Mouse (Mus musculus) CD4-positive, CD25-positive, alpha-beta regulatory T cell (primary cell): ENCODE results near the gene Gm10282. TPM values are rescaled to one million over a fixed set of nuclear protein-coding genes. Genes with fewer than 3 reads are reported as not detected.

Experiments
- polyA plus RNA-seq: library from polyadenylated mRNA; unstranded; fragments of 100-300 nt; shearing (Covaris generic); gene quantifications from one replicate; pipeline ENCODE4 v1.2.1, GENCODE M21; 2017

Gm10282 gene
- polyA plus RNA-seq = 3.6 TPM

GRCm38 (mm10) chr8:72305210-72305905, at the start of gene Gm10282:
TSS of gene Gm10282 (minus strand) at chr8:72305260.

GRCm38 (mm10) chr8:72318801-72319322, 13.8 kb upstream of the Gm10282 start, which contains the start of gene Klf2:
TSS of gene Klf2 (plus strand) at chr8:72319033.

Other genes with a start within 250 kb of the Gm10282 start
- gene Olfr373, start 222.1 kb downstream of the Gm10282 start, polyA plus RNA-seq = 0.23 TPM
- gene Olfr374, start 198.2 kb downstream of the Gm10282 start, polyA plus RNA-seq = 0.11 TPM
- 288 TPM for gene Tpm4, start 170.3 kb downstream of the Gm10282 start, polyA plus RNA-seq
- gene Rab8a, start 144.1 kb downstream of the Gm10282 start, polyA plus RNA-seq = 174 TPM
- gene Hsh2d, start 115.6 kb downstream of the Gm10282 start, polyA plus RNA-seq = 36.2 TPM
- gene Cib3, start 92.4 kb downstream of the Gm10282 start, polyA plus RNA-seq = not detected
- not detected for gene Gm11034, start 91.6 kb downstream of the Gm10282 start, polyA plus RNA-seq
- gene Fam32a, start 85.5 kb downstream of the Gm10282 start, polyA plus RNA-seq = 124 TPM
- gene Ap1m1, start 65.2 kb downstream of the Gm10282 start, polyA plus RNA-seq = 191 TPM
- 663 TPM for gene Klf2, start 13.8 kb upstream of the Gm10282 start, polyA plus RNA-seq
- gene Eps15l1, start 116.2 kb upstream of the Gm10282 start, polyA plus RNA-seq = 55.7 TPM
- gene Calr3, start 138.6 kb upstream of the Gm10282 start, polyA plus RNA-seq = 0.81 TPM
- gene 1700030K09Rik, start 138.6 kb upstream of the Gm10282 start, polyA plus RNA-seq = 9.3 TPM
- gene Cherp, start 170.0 kb upstream of the Gm10282 start, polyA plus RNA-seq = 109 TPM
- 54.4 TPM for gene Slc35e1, start 187.4 kb upstream of the Gm10282 start, polyA plus RNA-seq
- 19.1 TPM for gene Med26, start 243.0 kb upstream of the Gm10282 start, polyA plus RNA-seq